Comparison of ENCODE assay signal across 8 mouse cellular contexts in genomic region chr1:37272464-37272863, GRCm38 (mm10). TPM values are rescaled to one million over a fixed set of nuclear protein-coding genes. Genes with fewer than 3 reads are reported as not detected.
DNase-seq lines count a peak whose midpoint lies in the region; ATAC-seq lines count a peak whose summit lies in the region.

No protein-coding gene starts in this region.

- H3K4me1 ChIP-seq in intestine, embryonic 14.5 days (replicated peaks; ENCODE audit: control insufficient read depth, insufficient read depth, low read length): no peaks in the 10 kb centered on the region
- no peaks in the 10 kb centered on the region for H3K4me1 ChIP-seq in intestine, embryonic 15.5 days (replicated peaks)
- no peaks in the 10 kb centered on the region for H3K4me1 ChIP-seq in forebrain, embryonic 11.5 days (replicated peaks; ENCODE audit: control insufficient read depth, insufficient read depth, low read length)
- no peaks in the 10 kb centered on the region for H3K4me1 ChIP-seq in hindbrain, embryonic 10.5 days (replicated peaks)

- no peaks in the 10 kb centered on the region for H3K9me3 ChIP-seq in intestine, embryonic 14.5 days (ENCODE audit: control insufficient read depth, low read length)
- H3K9me3 ChIP-seq in intestine, embryonic 15.5 days: no peaks in the 10 kb centered on the region
- H3K9me3 ChIP-seq in forebrain, embryonic 11.5 days (ENCODE audit: control insufficient read depth, low read length): no peaks in the 10 kb centered on the region
- no peaks in the 10 kb centered on the region for H3K9me3 ChIP-seq in hindbrain, embryonic 10.5 days

- DNase-seq in intestine, embryonic 14.5 days (ENCODE audit: low spot score): peak; percentile 81
- peak; percentile 45 for DNase-seq in brain, embryonic 18.5 days (ENCODE audit: low read depth, low spot score)
- peak; percentile 71 for DNase-seq in forebrain, embryonic 11.5 days (ENCODE audit: low spot score)
- DNase-seq in hindbrain, embryonic 10.5 days (ENCODE audit: low spot score): peak; percentile 54
- DNase-seq in layer of hippocampus, adult 9-11 months: peak; percentile 46
- DNase-seq in right cerebral cortex, postnatal 4 days: peak; percentile 55

- no peak overlapping the region for H3K9ac ChIP-seq in intestine, embryonic 14.5 days (ENCODE audit: low read length)
- no peak overlapping the region for H3K9ac ChIP-seq in intestine, embryonic 15.5 days
- H3K9ac ChIP-seq in forebrain, embryonic 11.5 days (ENCODE audit: low read length): no peak overlapping the region

- no peaks in the 10 kb centered on the region for H3K36me3 ChIP-seq in intestine, embryonic 14.5 days (ENCODE audit: control insufficient read depth, insufficient read depth, low read length)
- H3K36me3 ChIP-seq in intestine, embryonic 15.5 days: no peaks in the 10 kb centered on the region
- no peaks in the 10 kb centered on the region for H3K36me3 ChIP-seq in forebrain, embryonic 11.5 days (ENCODE audit: control insufficient read depth, insufficient read depth, low read length)
- no peaks in the 10 kb centered on the region for H3K36me3 ChIP-seq in hindbrain, embryonic 10.5 days

- ATAC-seq in intestine, embryonic 14.5 days (replicated peaks; ENCODE audit: low FRiP score, low TSS enrichment, low read depth): no peak
- ATAC-seq in intestine, embryonic 15.5 days: no peak
- no peak for ATAC-seq in forebrain, embryonic 11.5 days (replicated peaks; ENCODE audit: low FRiP score)
- peak; percentile 76 for ATAC-seq in megakaryocyte, adult 5-6 weeks (ENCODE audit: poor library complexity, severe bottlenecking)

- no peak overlapping the region for H3K27ac ChIP-seq in intestine, embryonic 14.5 days (ENCODE audit: low read depth)
- H3K27ac ChIP-seq in intestine, embryonic 15.5 days: no peak overlapping the region
- H3K27ac ChIP-seq in forebrain, embryonic 11.5 days (ENCODE audit: low read depth, low read length): no peak overlapping the region
- no peak overlapping the region for H3K27ac ChIP-seq in hindbrain, embryonic 10.5 days

- H3K4me2 ChIP-seq in intestine, embryonic 14.5 days (ENCODE audit: low read length): no peak overlapping the region
- no peak overlapping the region for H3K4me2 ChIP-seq in intestine, embryonic 15.5 days (replicated peaks)
- H3K4me2 ChIP-seq in forebrain, embryonic 11.5 days (ENCODE audit: low read depth, low read length, severe bottlenecking): no peak overlapping the region

- H3K27me3 ChIP-seq in intestine, embryonic 14.5 days (replicated peaks; ENCODE audit: control insufficient read depth, insufficient read depth, low read length): no peaks in the 10 kb centered on the region
- H3K27me3 ChIP-seq in intestine, embryonic 15.5 days (replicated peaks): no peaks in the 10 kb centered on the region
- H3K27me3 ChIP-seq in forebrain, embryonic 11.5 days (ENCODE audit: control insufficient read depth, insufficient read depth, low read length): no peaks in the 10 kb centered on the region
- H3K27me3 ChIP-seq in hindbrain, embryonic 10.5 days (ENCODE audit: insufficient read depth, poor library complexity, severe bottlenecking): no peaks in the 10 kb centered on the region

- H3K4me3 ChIP-seq in intestine, embryonic 14.5 days (ENCODE audit: low read depth, low read length): no peak overlapping the region
- no peak overlapping the region for H3K4me3 ChIP-seq in intestine, embryonic 15.5 days (replicated peaks)
- no peak overlapping the region for H3K4me3 ChIP-seq in forebrain, embryonic 11.5 days (ENCODE audit: low read depth, low read length)
- no peak overlapping the region for H3K4me3 ChIP-seq in hindbrain, embryonic 10.5 days

- 6% methylated on average over 7 of the region's 7 CpGs for WGBS in intestine, embryonic 14.5 days
- WGBS in intestine, embryonic 15.5 days: 5% methylated on average over 7 of the region's 7 CpGs
- WGBS in forebrain, embryonic 11.5 days: 7% methylated on average over 7 of the region's 7 CpGs
- WGBS in hindbrain, embryonic 10.5 days: 12% methylated on average over 7 of the region's 7 CpGs

RNA-seq across cellular contexts. Expression of gene Inpp4a, which starts 27.2 kb away (rescaled TPM):
- polyA plus RNA-seq in intestine, embryonic 14.5 days (2014; fragmentation: Nextera tagmentation; extraction: Ambion mirVana): 14.1 and 16.2 TPM in 2 replicates
- 12.8 and 13.3 TPM in 2 replicates for polyA plus RNA-seq in intestine, embryonic 15.5 days (2015; fragmentation: Nextera tagmentation; extraction: Ambion mirVana)
- 16.9 and 17.0 TPM in 2 replicates for polyA plus RNA-seq in forebrain, embryonic 11.5 days (2014; fragmentation: Nextera tagmentation; extraction: Ambion mirVana)
- 14.5 and 21.8 TPM in 2 replicates for polyA plus RNA-seq in hindbrain, embryonic 10.5 days (2016; fragmentation: Nextera tagmentation; extraction: Ambion mirVana)
- 44.0 and 44.2 TPM in 2 replicates for total RNA-seq in megakaryocyte, adult 5-6 weeks (2015)
- total RNA-seq in megakaryocyte, adult 5-6 weeks (2017): 23.2 and 36.3 TPM in 2 replicates

RNA-seq across cellular contexts. Expression of gene Cnga3, which starts 58.2 kb away (rescaled TPM):
- polyA plus RNA-seq in intestine, embryonic 14.5 days (2014; fragmentation: Nextera tagmentation; extraction: Ambion mirVana): 0.09 and 0.26 TPM in 2 replicates
- polyA plus RNA-seq in intestine, embryonic 15.5 days (2015; fragmentation: Nextera tagmentation; extraction: Ambion mirVana): 0.08 TPM in 2 replicates
- polyA plus RNA-seq in forebrain, embryonic 11.5 days (2014; fragmentation: Nextera tagmentation; extraction: Ambion mirVana): 0.36 TPM in 1 of 2 replicates, not detected in the other
- polyA plus RNA-seq in hindbrain, embryonic 10.5 days (2016; fragmentation: Nextera tagmentation; extraction: Ambion mirVana): 0.05 TPM in 1 of 2 replicates, not detected in the other
- not detected in 2 replicates for total RNA-seq in megakaryocyte, adult 5-6 weeks (2015)
- 0.24 TPM in 1 of 2 replicates, not detected in the other for total RNA-seq in megakaryocyte, adult 5-6 weeks (2017)
